Mouse (Mus musculus) heart, postnatal 0 days (tissue): Measurements from ENCODE around the gene Wdr48.

Experiments used
- CTCF ChIP-seq: IDR thresholded peaks from 2 replicates; pipeline ENCODE4 v1.5.1; 2016; ENCODE audit warnings: antibody characterized with exemption, control low read depth, low read depth
- EP300 ChIP-seq: IDR thresholded peaks from 2 replicates; pipeline ENCODE4 v1.6.1; 2016; ENCODE audit warnings: antibody characterized with exemption, low read depth

DNA sequence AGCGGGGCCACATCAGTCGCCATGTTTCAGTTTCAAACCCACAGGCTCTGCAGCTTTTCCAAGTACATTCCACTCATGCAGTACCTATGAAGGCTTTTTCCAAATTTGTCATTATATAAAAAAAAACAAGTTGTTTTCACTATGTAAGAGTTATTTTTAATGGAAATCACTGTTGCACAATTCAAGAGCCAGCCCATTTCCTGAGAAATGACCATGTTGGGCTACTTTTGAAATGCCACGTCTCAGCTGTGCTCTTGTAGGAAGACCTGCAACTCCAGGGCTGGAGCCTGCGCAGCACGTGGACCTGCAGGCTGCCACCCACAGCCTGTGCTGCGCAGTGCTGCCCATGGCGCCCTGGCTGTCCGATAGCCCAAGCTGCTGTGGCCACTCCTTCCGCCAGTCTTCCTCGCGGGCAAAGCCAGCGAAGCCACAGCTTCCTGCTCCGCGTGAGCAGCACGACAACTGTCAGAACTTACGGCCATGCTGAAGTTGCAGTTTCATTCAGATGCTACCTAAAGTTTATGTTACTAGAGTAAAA lies 30.5 kb downstream of the Wdr48 start:
- TF ChIP-seq EP300 (no peak), CTCF (no peak)
